Mouse (Mus musculus) thymus, adult 18-20 months (tissue): ENCODE measurements around the gene Qser1.

Source experiments
- DNase-seq, 2 experiments: peaks; one replicate each; pipeline ENCODE4 v3.0.0; 2022; ENCODE audit warnings: mixed read lengths in 2 of 2

The Qser1 gene

GRCm38 (mm10) chr2:104732562-104733256 is 83.9 kb downstream of the Qser1 start:
- DNase-seq, result no peak

GRCm38 (mm10) chr2:104732033-104732444 is 84.5 kb downstream of the Qser1 start:
- no peak for DNase-seq

GRCm38 (mm10) chr2:104727369-104727768 is 89.2 kb downstream of the Qser1 start:
- DNase-seq, result no peak

GRCm38 (mm10) chr2:104722021-104722420 is 94.5 kb downstream of the Qser1 start:
- no peak for DNase-seq

- DNase-seq, result no peak
These were observed 98.7 kb downstream of the Qser1 start for GRCm38 (mm10) chr2:104717827-104718226.

- no peak for DNase-seq
These were observed 99.3 kb downstream of the Qser1 start for GRCm38 (mm10) chr2:104717231-104717735.

GRCm38 (mm10) chr2:104716279-104716678 is 100.3 kb downstream of the Qser1 start, which contains the start of gene Pin1rt1:
Gene Pin1rt1 (minus strand): TSS chr2:104716379.
- no peak for DNase-seq

GRCm38 (mm10) chr2:104714254-104714691 is 102.3 kb downstream of the Qser1 start:
- DNase-seq, result no peak

GRCm38 (mm10) chr2:104712486-104712809 is 104.1 kb downstream of the Qser1 start:
- no peak for DNase-seq

- peak in 1 of 2 experiments; percentile 3 for DNase-seq
These were observed 104.7 kb downstream of the Qser1 start, which contains the start of gene Tcp11l1 for GRCm38 (mm10) chr2:104711585-104712485. Gene Tcp11l1 (minus strand): TSS chr2:104712169.

- no peak for DNase-seq
These were observed 105.7 kb downstream of the Qser1 start for GRCm38 (mm10) chr2:104710670-104711370.

- DNase-seq, result no peak
These were observed 106.7 kb downstream of the Qser1 start for GRCm38 (mm10) chr2:104709786-104710337.
